8 mouse cellular contexts compared by ENCODE assay signal in the genomic region with DNA sequence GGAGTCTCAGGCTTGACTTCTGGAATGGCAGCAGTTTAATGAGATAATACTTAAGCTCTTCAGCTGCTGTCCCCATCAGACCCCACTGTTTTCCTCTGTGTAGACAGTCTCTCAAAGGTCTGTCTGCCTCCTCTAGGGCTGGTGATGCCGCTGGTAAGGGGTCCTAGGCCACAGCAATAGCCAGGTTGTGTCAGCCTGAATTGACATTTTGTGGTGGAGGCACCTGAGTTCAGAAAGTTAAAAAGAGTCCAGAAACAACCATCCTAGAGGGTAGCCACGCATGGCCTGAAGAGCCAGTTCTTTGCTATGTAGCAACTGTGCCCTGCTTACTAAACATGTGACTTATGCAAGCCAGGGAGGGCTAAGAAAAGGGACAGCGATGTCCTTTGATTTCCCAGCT.
DNase-seq lines count a peak whose midpoint lies in the region; ATAC-seq and TF ChIP-seq lines count a peak whose summit lies in the region.

No protein-coding gene starts in this region.

- WGBS in heart, adult 2 months = 44% methylated on average over 3 of the region's 3 CpGs
- WGBS in lung, embryonic 16.5 days = 73% methylated on average over 3 of the region's 3 CpGs
- WGBS in limb, embryonic 10.5 days = 91% methylated on average over 3 of the region's 3 CpGs
- 83% methylated on average over 3 of the region's 3 CpGs for WGBS in olfactory bulb, adult 2 months

- peak overlapping the region; percentile 26 for H3K9ac ChIP-seq in heart, adult 2 months (ENCODE audit: low read depth, low read length)
- peak overlapping the region; percentile 72 for H3K9ac ChIP-seq in lung, embryonic 16.5 days (ENCODE audit: low read length)

- intact Hi-C loops in heart, adult 2 months (cut with DNase I) = loop anchor here (2.0 kb wide), 2 partner anchors 15 to 65 kb away; no protein-coding TSS in a partner anchor
- intact Hi-C loops in heart, postnatal 10 days (cut with DNase I) = loop anchor here (2.0 kb wide), 3 partner anchors 13 to 175 kb away; no protein-coding TSS in a partner anchor

- ATAC-seq in lung, embryonic 16.5 days (ENCODE audit: low read depth) = no peak

- peak overlapping the region; percentile 65 for H3K4me2 ChIP-seq in lung, embryonic 16.5 days (ENCODE audit: low read depth, low read length)

- no peak for TF ChIP-seq CTCF in heart, adult 2 months (IDR thresholded peaks at IDR 0.05)
- no peak for TF ChIP-seq CTCF in olfactory bulb, adult 2 months (IDR thresholded peaks at IDR 0.05; ENCODE audit: insufficient read depth, low read depth, low read length)

- DNase-seq in heart, adult 2 months = peak in 1 of 2 experiments; percentile 25
- DNase-seq in heart, postnatal 10 days = no peak
- DNase-seq in lung, postnatal 36 days = no peak
- DNase-seq in limb, embryonic 10.5 days (ENCODE audit: low spot score) = no peak
- no peak for DNase-seq in layer of hippocampus, adult 11-12 months (ENCODE audit: low spot score)
- DNase-seq in ovary, adult 18-20 months (ENCODE audit: low spot score) = no peak

- H3K4me3 ChIP-seq in heart, adult 2 months = peak overlapping the region; percentile 53
- peak overlapping the region; percentile 56 for H3K4me3 ChIP-seq in lung, embryonic 16.5 days (ENCODE audit: low read length)
- H3K4me3 ChIP-seq in limb, embryonic 10.5 days = peak overlapping the region; percentile 58
- no peak overlapping the region for H3K4me3 ChIP-seq in olfactory bulb, adult 2 months (ENCODE audit: insufficient read depth, low read depth, low read length)

- TF ChIP-seq POLR2A in heart, adult 2 months (IDR thresholded peaks at IDR 0.05; ENCODE audit: insufficient read depth, low read depth, low read length) = no peak
- TF ChIP-seq POLR2A in olfactory bulb, adult 2 months (IDR thresholded peaks at IDR 0.05; ENCODE audit: insufficient read depth, low read depth, low read length) = no peak

- peaks cover 28% of the 10 kb centered on the region for H3K4me1 ChIP-seq in heart, adult 2 months (ENCODE audit: control insufficient read depth, insufficient read depth, low read length)
- peaks cover 52% of the 10 kb centered on the region for H3K4me1 ChIP-seq in lung, embryonic 16.5 days (replicated peaks; ENCODE audit: control insufficient read depth, insufficient read depth, low read length)
- peaks cover 70% of the 10 kb centered on the region for H3K4me1 ChIP-seq in limb, embryonic 10.5 days
- peaks cover 14% of the 10 kb centered on the region for H3K4me1 ChIP-seq in olfactory bulb, adult 2 months (ENCODE audit: control insufficient read depth, insufficient read depth, low read length)

- peak overlapping the region; percentile 81 for H3K27ac ChIP-seq in heart, adult 2 months
- H3K27ac ChIP-seq in lung, embryonic 16.5 days (ENCODE audit: low read length) = peak overlapping the region; percentile 96
- H3K27ac ChIP-seq in limb, embryonic 10.5 days = peak overlapping the region; percentile 94
- H3K27ac ChIP-seq in olfactory bulb, adult 2 months (ENCODE audit: insufficient read depth, low read depth, low read length) = 0 out of 2 replicates have a peak overlapping the region, but pooled peaks have one; percentile 17

- no peaks in the 10 kb centered on the region for H3K9me3 ChIP-seq in lung, embryonic 16.5 days (ENCODE audit: control insufficient read depth, low read length)
- no peaks in the 10 kb centered on the region for H3K9me3 ChIP-seq in limb, embryonic 10.5 days (replicated peaks)

- H3K27me3 ChIP-seq in heart, adult 2 months (ENCODE audit: control insufficient read depth, insufficient read depth, low read length) = no peaks in the 10 kb centered on the region
- no peaks in the 10 kb centered on the region for H3K27me3 ChIP-seq in lung, embryonic 16.5 days (ENCODE audit: control insufficient read depth, insufficient read depth, low read depth, low read length)
- H3K27me3 ChIP-seq in limb, embryonic 10.5 days (ENCODE audit: low read depth, poor library complexity, severe bottlenecking) = no peaks in the 10 kb centered on the region

- H3K79me2 ChIP-seq in heart, adult 2 months (replicated peaks; ENCODE audit: control insufficient read depth, insufficient read depth, low read length) = peaks cover 11% of the 10 kb centered on the region

- TF ChIP-seq EP300 in heart, adult 2 months (IDR thresholded peaks at IDR 0.05; ENCODE audit: insufficient read depth, low read depth, low read length) = no peak

- H3K36me3 ChIP-seq in heart, adult 2 months (ENCODE audit: control insufficient read depth, insufficient read depth, low read length) = peaks cover 47% of the 10 kb centered on the region
- peaks cover 10% of the 10 kb centered on the region for H3K36me3 ChIP-seq in lung, embryonic 16.5 days (ENCODE audit: control insufficient read depth, insufficient read depth, low read length)
- peaks cover 24% of the 10 kb centered on the region for H3K36me3 ChIP-seq in limb, embryonic 10.5 days

Comparison
In these comparisons a context has a peak if more than half of its experiments do, and no peak if none do; other contexts are left out.
1. H3K27ac ChIP-seq: peak in every context shown above with its lines; median percentile 96 in lung, embryonic 16.5 days; 94 in limb, embryonic 10.5 days; 81 in heart, adult 2 months; 17 in olfactory bulb, adult 2 months.